Mouse (Mus musculus) c-Kit-negative CD71-positive TER-119-positive erythroid progenitor cells, embryonic 14.5 days (primary cell): ENCODE measurements around the gene Rps2.

ENCODE experiments used
- DNase-seq: peaks from one replicate; pipeline ENCODE4 v3.0.0-alpha.2; 2013; ENCODE audit warnings: low read depth, low spot score

The Rps2 gene

GRCm38 (mm10) chr17:24732233-24732935 lies 14.5 kb downstream of the Rps2 start:
- DNase-seq = no peak

- DNase-seq = no peak
Observed at GRCm38 (mm10) chr17:24733434-24734050, 15.6 kb downstream of the Rps2 start.

- DNase-seq = no peak
Observed at GRCm38 (mm10) chr17:24734513-24734912, 16.6 kb downstream of the Rps2 start.

- DNase-seq = no peak
Observed at GRCm38 (mm10) chr17:24735446-24735845, 17.5 kb downstream of the Rps2 start.

GRCm38 (mm10) chr17:24736330-24737051 lies 18.6 kb downstream of the Rps2 start, which contains the start of gene Msrb1:
Msrb1 (plus strand) TSS chr17:24736642.
- DNase-seq = peak; percentile 100

- DNase-seq = no peak
Observed at GRCm38 (mm10) chr17:24737135-24737810, 19.4 kb downstream of the Rps2 start.

- DNase-seq = no peak
Observed at GRCm38 (mm10) chr17:24738238-24738637, 20.3 kb downstream of the Rps2 start.

- no peak for DNase-seq
Observed at GRCm38 (mm10) chr17:24739926-24740325, 22.0 kb downstream of the Rps2 start.

- DNase-seq = no peak
Observed at GRCm38 (mm10) chr17:24742307-24742706, 24.4 kb downstream of the Rps2 start.

GRCm38 (mm10) chr17:24743896-24744295 lies 26.0 kb downstream of the Rps2 start:
- no peak for DNase-seq

- no peak for DNase-seq
Observed at GRCm38 (mm10) chr17:24744381-24744780, 26.5 kb downstream of the Rps2 start.

GRCm38 (mm10) chr17:24745526-24746497 lies 27.9 kb downstream of the Rps2 start:
- DNase-seq = peak; percentile 66

GRCm38 (mm10) chr17:24746986-24747385 lies 29.1 kb downstream of the Rps2 start:
- no peak for DNase-seq

- no peak for DNase-seq
Observed at GRCm38 (mm10) chr17:24751528-24751927, 33.6 kb downstream of the Rps2 start.

GRCm38 (mm10) chr17:24752415-24753394 lies 34.8 kb downstream of the Rps2 start, which contains the start of gene Hs3st6:
Hs3st6 (plus strand) TSS chr17:24752988.
- DNase-seq = no peak

- DNase-seq = no peak
Observed at GRCm38 (mm10) chr17:24757394-24757793, 39.5 kb downstream of the Rps2 start.

GRCm38 (mm10) chr17:24761121-24761520 lies 43.2 kb downstream of the Rps2 start:
- no peak for DNase-seq

GRCm38 (mm10) chr17:24765016-24765905 lies 47.3 kb downstream of the Rps2 start:
- DNase-seq = no peak
